Mouse (Mus musculus): Measurements from ENCODE around the gene Defb22.
A peak's percentile ranks its signal among the peaks of the same experiment; 100 is the strongest.

Defb22 gene

DNA sequence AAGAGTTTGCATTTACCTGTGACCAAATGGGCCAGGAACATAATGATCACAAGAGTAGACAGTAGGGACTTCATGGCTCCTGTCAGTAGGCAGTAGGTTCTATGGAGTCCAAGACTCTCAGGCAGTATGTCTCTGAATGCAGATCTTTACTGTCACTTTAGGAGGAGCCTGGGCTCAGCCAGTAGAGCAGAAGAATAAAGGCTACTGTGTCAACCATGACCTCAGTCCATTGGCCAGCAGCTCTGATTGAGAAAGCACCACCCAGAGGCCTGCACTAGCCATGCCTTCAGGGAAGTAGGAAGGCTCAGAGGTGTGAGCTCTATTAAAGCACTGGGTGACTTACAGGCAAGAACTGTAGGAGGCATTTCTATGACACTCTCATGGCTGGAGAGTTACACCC, at the start of gene Defb22:
Gene Defb22, minus strand, starts transcription at position 101 of the 400 bp plus-strand sequence.
- DNase-seq (ENCODE audit: low read depth): no peak

DNA sequence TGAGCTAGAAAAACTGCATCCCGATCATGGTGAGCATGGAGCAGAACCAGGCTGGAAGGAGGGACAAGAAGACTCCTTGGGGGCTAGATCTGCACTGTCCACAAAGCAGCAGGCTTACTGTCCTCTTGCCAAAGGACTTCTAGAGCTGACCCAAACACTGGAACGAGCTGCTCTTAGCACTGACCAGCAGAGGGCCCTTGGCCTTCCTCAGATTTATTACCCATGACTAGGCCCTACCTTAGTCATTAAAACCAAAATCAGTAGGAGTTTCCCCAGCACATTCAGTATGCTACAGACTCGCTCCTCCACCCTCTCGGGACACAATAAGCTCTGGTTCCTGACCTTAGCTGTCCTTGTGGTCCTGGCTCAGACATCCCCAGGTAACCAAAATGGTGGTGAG, 28.0 kb upstream of the Defb22 start, which contains the start of gene Defb28:
Gene Defb28, plus strand, starts transcription at position 275 of the 400 bp plus-strand sequence.
- DNase-seq (ENCODE audit: low read depth): peak; percentile 5

DNA sequence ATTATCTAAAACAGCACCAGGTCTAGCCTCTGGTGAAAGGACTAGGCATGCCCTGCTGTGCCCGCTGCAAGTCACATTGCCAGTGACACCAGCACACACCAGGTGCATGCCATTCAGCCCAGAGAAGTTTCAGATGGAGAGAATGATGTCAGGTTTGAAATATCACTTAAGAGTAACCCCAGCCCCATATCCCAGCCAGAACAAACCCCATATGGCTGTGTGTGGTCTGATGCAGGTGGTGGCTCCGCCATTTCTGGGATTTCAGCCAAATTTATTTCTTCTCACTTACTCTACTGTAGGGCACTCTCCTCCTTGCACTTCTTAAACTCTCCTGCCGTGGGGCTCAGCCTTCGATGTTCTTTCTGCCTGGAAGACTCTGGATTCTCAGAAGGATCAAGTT, 26.1 kb upstream of the Defb22 start:
- no peak for DNase-seq (ENCODE audit: low read depth)

DNA sequence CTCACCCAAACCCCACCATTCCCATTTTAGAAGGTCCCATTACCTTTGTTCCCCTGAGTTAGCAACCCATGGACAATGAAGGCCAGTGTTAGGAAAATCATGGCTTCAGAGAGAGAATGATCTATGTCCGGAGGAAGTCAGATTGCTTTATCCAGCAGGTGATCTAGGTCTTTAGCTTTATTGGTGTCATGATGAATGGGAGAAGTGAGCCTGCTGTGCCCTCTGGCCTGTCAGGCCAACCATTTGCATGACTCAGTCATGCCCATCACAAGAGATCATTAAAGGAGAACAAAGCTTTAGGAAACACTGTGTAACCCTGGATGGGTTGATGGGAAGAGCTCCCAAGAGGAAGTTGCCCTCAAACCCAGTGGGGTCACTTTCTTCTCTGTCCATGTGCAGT, 21.7 kb upstream of the Defb22 start, which contains the start of gene Defb26:
Gene Defb26, minus strand, starts transcription at position 101 of the 400 bp plus-strand sequence.
- DNase-seq (ENCODE audit: low read depth): no peak

DNA sequence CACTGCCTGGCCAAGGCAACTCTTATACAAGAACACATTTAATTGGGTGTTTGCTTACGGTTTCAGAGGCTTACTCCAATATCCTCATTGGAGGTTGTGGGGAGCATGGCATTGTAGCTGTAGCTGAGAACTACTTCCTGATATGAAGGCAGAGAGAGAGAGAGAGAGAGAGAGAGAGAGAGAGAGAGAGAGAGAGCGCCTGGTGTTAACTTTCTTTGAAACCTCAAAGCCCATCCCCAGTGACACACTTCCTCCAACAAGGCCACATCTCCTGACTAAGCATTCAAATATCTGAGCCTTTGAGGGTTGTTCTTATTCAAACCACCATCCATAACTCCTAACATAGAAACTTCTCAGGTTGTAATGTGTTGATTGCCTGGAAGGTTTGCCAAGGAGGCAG, 14.0 kb upstream of the Defb22 start:
- no peak for DNase-seq (ENCODE audit: low read depth)

DNA sequence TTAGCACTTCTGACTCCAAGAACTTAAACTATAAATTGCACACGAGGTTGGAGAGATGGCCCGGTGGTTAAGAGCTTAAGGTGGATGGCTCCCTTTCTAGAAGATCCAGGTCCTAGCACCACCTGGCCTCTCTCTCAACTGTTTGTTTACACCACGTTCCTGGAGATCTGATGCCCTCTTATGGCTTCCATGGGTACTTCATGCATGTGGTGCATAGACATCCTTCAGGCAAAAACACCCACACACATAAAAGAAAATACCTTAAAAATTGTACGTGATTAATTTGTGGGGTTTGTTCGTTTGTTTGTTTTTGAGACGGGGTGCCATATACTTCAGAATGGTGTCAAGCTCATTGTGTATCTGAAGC, 10.9 kb upstream of the Defb22 start:
- DNase-seq (ENCODE audit: low read depth): peak; percentile 7

DNA sequence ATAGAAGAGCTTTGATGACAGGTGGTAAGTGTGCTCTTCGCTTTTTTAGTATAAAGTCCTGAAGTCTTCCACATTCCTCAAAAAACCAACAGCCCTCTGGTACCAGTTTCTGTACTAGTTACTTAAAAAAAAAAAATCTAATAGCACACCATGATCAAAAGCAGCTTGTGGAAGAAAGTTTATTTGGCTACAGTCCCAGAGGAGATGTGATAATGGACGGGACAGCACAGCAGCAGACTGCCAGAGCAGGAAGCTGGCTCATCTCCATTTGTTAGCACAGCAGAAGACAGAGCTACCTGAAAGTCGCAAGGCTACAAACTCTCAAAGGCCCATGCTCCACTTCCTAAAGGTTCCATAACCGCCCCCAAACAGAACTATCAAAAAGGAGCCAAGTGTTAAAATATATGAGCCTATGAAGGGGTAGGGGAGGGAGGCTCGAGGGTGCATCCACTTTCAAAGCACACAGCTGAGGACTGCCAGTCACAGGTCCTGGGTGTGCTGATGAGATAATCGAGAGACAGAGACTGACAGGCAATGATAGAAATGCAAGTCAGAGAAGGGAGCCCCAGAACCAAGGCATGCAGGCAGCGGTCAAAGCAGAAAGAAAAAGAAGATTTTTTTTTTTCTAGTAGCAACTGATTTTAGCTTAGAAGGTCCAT, 10.4 kb upstream of the Defb22 start:
- no peak for DNase-seq (ENCODE audit: low read depth)

DNA sequence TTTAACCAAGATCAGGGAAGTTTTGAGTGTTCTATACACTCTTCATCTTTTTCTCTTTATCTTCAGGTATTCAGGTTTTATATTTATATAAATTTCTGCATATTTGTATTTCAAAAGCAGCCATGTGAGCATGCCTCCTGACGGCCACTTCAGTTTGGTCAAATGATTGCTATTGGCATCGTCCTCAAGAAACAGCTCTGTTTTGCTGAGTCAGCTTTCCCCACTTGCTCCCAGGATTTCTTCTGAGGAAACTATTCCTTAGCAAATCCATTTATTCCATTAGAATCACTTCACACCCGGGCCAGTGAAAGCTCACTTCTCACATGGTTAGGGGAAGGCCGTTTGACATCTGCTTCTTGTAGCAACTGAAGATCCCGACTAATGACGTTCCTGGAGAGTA, 8.1 kb upstream of the Defb22 start:
- DNase-seq (ENCODE audit: low read depth): no peak

DNA sequence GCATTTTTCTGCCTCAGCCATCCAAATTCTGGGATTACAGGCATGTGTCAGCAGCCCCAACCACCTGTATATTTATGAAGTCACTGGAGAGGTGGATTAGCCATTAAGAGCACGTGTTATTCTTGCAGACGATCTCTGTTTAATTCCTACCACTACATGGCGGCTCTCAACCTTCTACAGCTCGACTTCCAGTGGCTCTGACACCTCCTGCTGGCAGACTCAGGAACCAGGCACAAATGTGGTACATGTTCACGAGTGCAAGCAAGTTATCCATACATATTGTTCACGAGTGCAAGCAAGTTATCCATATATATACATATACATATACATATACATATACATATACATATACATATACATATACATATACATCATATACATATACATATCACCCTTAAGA, 3.2 kb upstream of the Defb22 start:
- DNase-seq (ENCODE audit: low read depth): peak; percentile 5

DNA sequence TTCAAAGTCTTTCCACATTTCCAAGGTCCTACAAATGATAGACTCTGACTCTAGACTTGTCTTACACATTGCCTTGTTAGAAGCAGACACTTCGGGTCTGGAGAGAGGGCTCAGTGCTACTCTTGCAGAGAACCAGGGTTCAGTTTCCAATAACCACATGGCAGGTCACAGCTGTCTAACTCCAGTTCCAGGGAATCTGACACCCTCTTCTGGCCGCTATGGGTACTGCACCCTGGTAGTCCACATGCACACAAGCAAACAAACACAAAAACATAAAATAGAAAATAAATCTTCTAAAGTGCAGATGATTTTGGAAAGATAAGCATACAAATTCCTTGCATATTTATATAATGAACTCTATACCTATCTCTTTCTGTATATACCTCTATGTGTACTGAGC, 2.9 kb downstream of the Defb22 start:
- no peak for DNase-seq (ENCODE audit: low read depth)

DNA sequence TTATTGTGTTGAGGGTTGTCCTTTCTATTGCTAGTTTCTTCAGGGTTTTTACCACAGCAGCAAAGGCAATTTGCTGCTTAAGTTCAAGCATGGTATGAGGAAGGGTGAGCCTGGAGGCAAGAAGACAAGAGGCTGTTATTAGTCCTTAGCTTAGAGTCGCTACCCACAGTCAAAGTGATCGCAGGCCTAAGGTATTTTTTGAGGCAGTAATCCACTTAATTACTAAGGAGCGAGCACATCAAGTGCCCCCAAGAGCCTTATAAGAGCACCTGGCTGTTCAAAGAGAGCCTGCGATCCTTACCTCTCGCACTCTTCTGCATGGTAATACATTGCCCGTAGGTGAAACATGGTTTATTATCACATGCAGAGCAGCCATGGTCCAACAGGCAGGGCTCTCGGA, 8.2 kb downstream of the Defb22 start:
- no peak for DNase-seq (ENCODE audit: low read depth)

DNA sequence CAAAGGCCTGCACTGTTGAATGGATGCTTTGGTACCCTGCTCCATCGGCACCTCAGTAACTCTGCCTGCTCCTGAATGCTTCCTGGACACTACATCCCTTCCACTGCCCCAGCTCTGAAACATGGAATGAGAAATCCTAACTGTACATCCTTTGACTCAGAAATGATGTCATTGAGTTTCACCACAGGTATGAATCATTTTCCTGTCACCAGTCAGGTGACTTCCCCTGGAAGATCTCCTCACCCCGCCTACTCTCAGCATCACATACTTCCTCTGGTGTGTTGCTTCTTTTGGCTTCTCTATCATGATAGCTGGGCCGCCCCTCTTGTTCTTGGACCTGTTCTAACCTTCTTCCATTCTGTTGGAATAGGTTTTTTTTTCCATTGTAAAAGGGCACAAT, 9.1 kb downstream of the Defb22 start:
- peak; percentile 57 for DNase-seq (ENCODE audit: low read depth)

DNA sequence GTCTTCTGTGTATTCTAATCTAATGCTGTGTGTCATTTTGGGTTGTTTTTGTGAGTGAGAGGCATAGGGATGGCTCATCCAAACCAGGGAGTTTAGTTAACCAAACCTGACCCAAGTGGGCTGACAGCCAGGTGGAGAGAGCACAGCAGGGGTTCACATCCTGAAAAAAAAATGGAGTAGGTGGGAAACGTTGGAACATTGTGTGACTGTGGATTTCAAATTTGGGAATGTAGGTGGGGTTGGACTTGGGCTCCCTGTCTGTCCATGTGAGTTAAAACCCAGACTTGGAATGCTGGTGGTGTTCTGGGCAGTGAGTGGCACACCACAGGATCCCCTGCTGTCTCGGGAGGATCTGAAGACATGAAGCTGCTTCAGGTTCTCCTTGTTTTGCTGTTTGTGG, 13.2 kb downstream of the Defb22 start, which contains the start of gene Defb20:
Gene Defb20, plus strand, starts transcription at position 301 of the 400 bp plus-strand sequence.
- DNase-seq (ENCODE audit: low read depth): no peak

DNA sequence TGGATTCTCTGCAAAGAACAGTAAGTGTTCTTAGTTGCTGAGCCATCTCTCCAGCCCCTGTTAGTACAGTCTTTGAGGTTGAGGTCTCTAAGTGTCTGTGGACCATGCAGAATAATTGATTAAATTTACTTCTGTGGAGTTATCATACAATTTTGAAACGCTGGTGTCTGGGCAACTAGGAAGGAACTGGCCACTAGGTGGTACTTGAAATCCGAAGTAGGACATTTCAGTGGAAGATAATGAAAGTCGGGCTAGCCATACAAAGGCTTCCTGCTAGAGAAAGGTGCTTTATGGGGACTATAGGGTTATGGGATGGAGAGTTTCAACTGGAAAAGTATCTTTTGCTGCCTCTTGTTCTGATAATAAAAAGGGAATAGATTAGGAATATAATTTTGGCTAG, 17.5 kb downstream of the Defb22 start:
- DNase-seq (ENCODE audit: low read depth): peak; percentile 14

DNA sequence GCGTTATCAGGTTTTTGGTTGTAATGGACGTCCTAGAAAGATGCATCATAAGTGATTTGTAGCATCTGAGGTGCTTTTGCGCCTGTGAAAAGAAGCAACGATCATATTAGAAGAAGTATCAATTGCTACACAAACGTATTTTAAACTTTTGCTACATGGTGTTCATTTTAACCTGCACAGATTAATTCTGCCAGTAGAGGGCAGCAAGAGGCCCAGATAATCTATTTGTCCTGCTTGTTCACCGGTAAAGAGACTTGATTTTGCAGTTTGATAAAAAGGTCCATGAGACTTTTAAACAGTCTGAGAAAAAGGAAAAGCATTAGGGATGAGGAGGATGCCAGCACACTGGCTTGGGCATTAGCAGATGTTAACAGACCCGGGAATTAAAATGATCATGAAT, 19.0 kb downstream of the Defb22 start:
- peak; percentile 72 for DNase-seq (ENCODE audit: low read depth)

DNA sequence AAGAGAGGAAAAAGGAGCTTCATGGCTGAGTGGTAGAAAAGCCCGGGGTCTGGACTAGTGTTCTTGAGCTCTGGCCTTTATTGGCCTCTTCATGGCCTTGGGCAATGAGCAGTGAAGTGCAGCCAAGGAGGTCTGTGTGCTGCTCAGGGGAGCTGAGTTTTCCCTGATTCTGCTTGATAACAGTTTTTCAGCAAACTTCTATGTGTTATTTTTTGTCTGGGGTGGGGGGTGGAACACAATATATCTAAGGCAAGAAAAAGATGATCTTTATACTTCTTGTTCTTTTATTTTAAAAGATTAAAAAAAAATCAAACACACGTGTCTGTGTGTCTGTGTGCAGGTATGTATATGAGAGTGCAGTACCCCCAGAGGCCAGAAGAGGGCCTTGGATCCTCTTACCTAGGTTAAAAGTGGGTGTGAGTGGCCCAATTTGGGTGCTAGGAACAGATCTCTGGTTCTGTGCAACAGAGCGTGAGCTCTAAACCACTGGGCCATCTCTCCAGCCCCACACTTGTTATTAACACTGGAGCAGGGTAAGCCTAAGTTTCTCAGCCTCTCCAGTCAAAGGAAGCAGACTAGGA, 25.3 kb downstream of the Defb22 start, which contains the start of gene Defb23:
Gene Defb23, minus strand, starts transcription at position 51 of the 581 bp plus-strand sequence.
- no peak for DNase-seq (ENCODE audit: low read depth)

DNA sequence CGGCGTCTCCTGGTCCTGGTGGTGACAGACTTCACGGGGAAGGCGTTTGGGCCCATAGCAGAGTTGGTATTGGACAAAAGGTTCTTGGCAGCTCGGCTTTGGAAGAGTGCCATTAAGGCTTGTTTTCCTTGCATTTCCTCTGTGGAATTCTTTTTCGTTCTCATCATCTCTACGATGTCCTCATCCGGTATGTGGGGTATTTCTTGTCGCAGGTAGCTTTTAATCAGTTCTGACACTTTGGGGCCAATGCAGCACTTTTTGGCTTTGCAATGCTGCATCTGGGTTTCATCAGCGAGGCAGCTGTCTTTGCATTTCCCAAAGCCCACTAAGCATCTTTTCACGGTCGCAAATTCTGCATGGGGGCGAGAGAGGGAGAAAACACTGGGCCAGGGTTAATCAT, 30.7 kb downstream of the Defb22 start:
- DNase-seq (ENCODE audit: low read depth): no peak

DNA sequence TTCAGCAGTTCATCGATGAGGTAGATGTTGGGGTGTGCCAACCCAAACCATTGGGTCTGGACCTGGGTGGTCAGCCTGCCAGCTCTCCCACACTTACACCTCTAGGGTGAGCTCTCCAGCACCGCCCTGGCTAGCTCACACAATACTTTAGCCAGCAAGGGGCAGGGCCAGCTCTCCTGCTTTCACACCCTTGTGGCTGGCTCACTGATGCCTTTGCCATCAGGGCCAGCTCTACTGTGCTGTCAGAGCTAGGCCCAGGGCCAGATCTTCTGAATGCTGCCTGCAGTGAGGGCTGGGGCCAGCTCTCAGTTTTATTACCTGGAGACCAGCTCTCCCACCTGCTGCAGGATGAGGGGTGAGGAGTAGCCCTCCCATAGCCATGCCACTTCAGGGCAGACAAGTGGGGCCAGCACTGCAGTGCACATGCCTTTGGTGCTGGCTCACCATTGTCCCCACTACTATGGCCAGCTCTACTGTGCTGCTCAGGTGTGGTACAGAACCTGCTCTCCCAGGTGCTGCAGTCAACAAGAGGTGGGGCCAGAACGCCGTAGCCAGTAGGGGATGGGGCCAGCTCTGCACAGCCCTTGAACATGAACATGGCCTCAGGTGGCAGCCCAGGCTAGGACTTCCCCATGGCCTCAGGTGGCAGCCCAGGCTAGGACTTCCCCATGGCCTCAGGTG, 37.7 kb downstream of the Defb22 start:
- DNase-seq (ENCODE audit: low read depth): no peak

DNA sequence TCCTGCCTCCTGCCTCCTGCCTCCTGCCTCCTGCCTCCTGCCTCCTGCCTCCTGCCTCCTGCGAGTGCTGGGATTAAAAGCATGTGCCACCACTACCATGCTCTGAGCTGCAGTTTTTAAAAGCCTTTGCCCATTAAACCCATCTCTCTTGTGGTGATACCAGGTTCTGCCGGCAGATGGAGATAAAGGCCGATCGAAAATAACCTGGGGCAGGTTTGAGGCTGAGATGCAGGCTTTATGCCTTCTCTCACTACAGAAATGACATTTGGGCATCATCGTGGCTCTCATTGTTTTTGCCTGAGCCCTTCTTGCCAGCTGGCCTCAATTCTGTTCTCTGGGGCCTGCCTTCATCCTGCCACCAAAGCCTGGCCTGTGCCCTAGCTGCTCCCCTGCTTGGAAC, 39.7 kb downstream of the Defb22 start:
- DNase-seq (ENCODE audit: low read depth): peak; percentile 74

DNA sequence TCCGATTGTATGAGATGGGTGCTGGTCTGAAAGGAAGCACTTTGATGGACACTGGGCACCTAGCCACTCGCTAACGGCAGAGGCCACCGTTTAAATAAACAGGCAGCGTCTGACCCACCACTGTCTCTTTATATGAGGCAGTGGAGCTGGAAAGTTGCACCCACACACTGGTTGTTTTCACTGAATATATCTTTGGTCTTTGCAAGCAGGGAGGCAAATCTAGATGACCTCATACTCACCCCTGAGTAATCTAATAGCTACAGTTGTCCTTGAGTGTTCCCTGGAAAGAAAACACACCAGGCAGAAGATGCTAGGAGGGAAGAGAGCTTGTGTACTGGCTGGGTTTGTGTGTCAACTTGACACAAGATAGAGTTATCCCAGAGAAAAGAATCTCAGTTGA, 42.5 kb downstream of the Defb22 start:
- DNase-seq (ENCODE audit: low read depth): no peak

DNA sequence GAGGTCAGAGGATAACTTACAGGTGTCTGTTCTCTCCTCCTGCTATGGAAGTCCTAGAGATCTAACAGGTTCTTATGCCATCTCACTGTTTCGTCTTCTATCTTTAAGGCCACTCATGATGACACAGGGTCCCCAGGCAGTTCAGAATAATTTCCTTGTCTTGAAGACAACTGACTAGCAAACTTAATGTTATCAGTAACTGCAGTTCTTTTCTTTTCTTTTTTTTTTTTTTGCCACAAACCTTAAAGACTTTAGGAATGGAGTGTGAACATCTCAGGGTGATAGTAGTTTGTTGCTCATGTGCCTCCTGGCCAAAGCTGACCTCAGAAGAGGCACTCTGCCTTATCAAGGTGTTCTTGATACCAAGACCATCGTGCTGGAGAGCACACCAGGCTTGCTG, 43.3 kb downstream of the Defb22 start:
- DNase-seq (ENCODE audit: low read depth): no peak

DNA sequence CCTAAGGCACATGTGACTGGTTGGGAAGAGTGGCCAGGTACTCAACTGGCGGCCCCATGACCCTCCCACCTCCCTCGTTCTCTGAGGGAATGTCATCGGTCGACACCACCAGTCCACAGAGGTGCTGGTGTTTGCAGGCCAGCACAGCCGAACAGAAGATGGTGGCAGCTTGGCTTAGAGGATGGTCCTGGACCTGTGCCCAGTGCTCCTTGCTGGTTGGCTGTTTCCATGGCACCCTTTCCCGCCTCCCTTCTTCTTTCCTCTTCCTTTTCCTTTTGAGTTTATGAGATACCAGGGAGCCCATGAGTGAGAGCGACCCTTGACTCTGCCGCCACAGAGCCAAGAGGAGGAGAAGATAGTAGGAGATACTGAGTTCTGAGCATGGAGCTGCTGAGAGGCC, 46.7 kb downstream of the Defb22 start:
- DNase-seq (ENCODE audit: low read depth): no peak

DNA sequence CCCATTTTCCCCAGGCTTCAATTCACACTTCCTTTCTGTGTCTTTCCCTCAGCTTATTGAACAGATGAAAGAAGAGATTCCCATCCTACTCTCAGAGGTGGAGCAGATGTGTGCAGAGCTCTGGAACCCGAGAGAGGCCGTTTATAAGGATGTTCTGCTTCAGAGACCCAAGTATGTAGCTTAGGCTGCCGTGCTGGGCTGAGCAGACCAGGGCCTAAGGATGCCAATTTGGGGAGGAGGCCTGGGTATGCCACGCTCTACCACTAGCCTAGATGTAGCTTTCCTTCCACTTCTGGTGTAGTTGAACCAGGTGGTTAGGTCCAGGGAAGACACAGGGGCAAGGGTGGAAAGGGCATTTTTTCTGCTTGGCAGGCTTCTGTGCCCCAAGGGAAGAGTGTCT, 47.6 kb downstream of the Defb22 start:
- DNase-seq (ENCODE audit: low read depth): no peak

Data from NIH3T3 (cell line).